Mouse (Mus musculus) ovary, postnatal 14 days (tissue): Measurements from ENCODE around the gene Lefty1.
"Not testable (repeated sequence)": the region's sequence is repeated elsewhere in the genome, so short reads cannot be mapped to it uniquely, and the experiment has no call there.

Experiments used
- DNase-seq: peaks from one replicate; pipeline ENCODE4 v3.0.0; 2022; ENCODE audit warnings: low spot score

The Lefty1 gene

DNA sequence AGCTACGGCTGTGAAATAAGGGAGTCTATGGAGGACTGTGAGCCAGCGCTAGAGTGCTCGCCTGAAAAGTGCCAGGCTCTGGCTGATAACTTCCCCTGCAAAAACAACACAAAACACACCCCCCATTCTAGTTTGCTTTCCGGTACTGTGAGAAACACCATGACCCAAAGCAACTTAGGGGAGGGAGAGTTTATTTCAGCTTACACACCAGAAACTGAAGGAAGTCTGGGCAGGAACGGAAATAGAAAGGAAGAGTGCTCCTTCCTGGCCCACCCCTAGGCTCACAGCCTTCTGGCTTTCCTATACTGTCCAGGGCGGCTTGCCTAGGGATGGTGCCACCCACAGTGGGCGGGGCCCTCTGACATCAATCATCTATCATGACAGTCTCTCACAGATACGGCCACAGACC lies 22.2 kb downstream of the Lefty1 start:
- DNase-seq, result no peak

DNA sequence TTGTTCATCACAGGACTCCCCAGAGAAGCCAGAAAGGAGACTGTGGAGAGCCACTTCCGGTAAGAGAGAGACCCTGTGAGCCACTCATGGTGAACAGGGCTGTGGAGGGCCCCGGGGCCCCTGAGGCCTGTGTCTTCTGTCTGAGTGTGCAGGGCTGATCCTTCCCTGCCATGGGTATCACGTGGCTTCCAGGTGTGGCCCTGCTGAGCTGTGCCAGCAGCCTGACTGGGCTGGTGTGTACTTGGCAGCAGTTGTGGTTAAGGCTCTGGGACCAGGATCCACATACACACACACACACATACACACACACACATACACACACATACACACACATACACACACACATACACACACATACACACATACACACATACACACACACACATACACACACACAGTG lies 23.2 kb downstream of the Lefty1 start:
- DNase-seq, result no peak

DNA sequence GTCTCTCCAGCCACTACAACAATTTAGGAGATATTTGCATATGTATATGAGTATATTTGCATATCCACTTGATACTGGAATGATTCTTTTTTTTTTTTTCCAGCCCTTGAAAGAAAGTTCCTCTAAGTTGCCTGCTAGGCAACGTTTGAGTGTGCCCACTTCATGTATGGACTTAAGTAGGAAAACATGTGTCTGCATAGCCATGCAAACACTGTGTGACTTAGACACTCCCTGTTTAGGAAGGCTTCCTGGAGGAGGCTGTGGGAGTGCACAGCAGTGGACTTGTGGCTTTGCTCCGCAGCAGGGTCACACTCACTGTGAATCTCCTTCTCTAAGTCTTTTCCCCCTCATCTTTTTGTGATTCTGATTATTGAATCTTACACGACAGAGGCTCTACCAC lies 24.0 kb downstream of the Lefty1 start:
- no peak for DNase-seq

DNA sequence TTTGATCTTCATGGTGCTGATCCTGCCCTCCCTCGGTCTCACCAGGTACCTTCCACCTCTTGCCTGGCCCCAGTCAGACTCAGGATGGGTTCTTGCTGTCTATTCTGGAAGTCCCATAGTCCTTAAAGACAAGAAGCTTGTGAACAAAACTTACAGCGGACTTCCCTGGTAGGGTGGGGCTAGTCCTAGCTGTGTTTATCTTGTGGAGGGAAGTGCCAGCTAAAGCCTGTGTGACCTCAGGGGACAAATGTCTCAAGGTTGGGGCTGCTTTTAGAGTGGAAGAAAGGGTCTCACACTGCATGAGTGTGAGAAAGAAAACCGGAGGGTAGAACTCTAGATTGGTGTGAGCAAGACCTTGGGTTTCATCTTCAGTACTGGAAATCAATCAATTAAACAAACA lies 31.0 kb downstream of the Lefty1 start:
- no peak for DNase-seq

DNA sequence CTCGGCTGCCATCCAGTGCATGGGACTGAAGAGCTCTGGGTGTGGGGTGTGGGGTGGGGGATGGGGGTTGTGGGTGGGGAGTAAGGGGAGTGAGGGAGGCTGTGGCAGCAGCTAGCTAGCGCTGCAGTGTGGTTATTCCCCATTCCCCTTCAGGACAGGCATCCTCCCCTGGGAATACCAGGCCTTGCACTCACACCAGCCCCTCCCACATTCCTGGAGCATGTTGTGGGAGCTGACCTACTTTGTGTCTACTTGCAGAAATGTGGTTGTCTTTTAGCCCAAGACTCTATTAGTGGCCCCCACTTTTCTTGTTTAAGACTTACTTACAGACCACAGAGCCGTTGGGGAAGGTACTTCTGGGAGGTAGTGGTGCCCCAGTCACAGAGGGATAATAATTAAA lies 31.7 kb downstream of the Lefty1 start:
- DNase-seq, result no peak

DNA sequence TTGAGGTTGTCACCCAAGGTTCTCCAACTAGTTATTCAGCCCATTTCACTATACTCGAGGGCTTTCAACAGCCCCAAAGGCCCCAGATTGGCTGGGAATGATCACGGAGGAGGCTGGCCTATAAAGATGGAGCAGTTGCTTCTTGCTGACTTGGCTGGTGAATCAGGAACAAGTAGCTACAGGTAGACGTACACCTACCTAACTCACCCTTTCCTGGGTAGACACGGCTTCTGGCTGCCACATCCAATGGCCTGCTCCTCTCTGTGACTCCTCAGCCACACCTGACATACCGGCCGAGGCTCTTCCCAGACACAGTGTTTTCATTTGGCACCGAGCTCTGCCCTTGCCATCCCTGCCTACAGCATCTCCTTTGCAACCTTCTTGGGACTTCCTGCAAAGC lies 32.4 kb downstream of the Lefty1 start:
- no peak for DNase-seq

DNA sequence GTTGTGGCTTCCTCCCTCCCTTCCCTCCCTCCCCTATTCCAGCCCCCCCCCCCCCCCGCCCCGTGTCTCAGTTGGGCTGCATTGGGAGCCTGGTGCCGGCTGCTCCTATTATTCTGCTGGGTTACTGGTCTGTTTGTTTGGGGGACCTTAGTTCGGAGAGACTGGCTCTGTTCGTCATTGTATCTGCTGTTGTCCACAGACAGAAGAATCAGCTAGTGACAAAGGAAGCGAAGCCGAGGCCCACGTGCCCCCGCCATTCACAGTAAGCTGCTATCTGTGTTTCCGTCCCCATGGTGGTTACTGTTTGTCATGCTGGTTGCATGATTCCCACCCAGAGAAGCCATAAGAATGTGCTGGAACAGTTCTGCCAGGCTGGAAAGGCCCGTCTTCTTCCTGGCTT lies 38.1 kb downstream of the Lefty1 start:
- DNase-seq, result no peak

DNA sequence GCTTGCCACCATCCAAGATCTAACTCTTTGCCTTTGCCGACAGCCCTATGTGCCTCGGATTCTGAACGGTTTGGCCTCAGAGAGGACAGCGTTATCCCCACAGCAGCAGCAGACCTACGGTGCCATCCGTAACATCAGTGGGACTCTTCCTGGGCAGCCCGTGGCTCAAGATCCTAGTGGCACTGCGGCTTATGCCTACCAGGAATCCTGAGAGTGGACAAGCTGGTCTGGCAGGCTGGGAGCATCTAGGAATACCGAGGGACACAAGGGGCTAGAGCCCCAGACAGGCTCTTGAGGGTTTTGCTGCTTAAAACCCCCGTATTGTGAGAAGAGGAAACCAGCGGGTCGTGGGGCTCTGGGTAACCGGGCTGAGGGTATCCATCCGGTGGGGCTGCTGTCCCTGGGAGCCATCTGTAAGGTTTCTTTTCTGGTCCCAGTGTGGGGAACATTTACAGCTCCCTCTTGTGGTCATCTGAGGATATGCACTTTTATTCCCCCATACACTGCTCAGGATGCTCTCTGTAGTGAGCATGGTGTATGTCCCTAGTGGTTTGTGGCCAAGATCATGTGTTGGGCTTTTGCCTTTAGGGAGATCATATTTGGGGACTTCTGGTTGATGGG lies 39.4 kb downstream of the Lefty1 start:
- DNase-seq, result peak; percentile 32

DNA sequence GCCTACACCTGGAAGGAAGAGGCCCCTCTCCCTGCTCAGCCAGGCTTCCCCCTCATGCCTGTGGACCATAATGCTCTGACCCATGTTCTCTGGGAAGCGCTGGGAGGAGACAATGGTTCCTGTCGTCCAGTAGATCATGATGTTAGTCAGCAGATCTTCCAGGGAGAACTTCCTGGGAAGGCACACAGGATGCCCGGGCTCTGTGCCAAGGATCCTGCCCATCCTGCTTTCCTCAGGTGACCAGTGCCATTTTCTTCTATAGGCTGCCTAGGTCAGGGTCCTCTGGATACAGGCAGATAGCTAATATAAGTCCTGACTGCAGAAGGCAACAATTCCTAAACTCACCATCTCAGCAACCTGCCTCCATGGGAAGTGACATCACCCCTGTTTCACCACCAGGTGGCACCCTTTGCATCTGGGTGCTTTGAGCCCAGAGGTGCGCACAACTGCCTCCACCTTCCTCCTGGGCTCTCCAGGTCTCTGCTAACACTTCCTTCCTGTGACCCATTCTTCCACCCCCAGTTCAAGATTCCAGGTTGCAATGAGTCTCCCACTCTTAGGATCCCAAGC lies 41.4 kb downstream of the Lefty1 start:
- peak; percentile 37 for DNase-seq

DNA sequence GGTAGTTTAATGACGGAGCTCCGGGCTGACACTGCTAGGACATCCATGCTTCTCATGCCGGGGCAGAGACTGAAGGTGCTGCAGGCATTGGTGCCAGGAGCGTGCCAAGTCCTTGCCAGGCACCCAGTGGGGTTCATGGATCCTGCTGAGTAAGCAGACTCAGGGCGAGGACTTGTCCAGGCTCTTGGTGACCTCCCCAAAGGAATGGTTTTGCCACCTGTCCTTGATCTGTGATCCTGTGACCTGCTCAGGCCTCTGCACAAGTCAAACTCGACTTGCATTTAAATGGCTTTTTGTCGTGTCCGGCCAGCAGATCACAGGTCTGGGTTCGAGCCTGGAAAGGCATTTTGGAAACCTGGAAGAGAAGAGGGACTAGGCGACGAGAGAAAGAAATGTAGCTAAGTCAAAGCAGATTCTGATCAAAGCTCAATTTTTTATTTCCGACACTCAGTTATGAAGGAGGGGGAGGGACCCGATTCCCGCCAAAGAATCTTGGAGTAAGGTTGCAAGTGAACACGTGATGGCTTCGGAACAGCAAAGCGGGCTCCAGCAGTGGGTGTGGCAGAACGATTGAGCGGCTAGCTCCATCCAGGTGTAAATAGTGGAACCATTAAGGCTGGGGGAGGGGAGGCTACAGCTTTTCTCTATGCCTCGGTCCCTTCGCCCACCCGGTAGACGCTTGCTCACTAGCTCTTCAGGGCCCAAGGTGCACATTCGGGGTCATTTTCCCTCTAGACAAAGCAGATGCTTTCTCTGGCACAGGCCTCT lies 44.8 kb downstream of the Lefty1 start:
- DNase-seq, result no peak

DNA sequence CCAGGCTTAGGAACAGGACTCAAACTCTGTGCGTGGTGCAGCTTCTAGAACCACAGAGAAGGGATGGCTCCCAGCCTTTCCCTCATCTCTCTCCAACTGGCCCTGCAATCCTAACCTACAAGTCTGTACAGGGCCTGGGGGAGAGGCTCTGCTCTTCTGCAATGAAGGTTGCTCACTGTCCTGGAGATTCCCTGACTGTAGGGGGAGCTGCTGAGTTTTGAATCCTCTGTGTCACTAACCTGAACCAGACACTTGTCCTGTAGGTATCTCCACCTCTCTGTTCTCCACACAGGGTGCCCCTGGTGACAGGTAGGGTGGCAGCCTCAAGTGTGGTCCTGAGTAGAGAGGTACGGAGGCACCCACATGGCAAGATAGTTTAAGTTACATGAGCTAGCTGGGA lies 45.6 kb downstream of the Lefty1 start:
- DNase-seq, result no peak

DNA sequence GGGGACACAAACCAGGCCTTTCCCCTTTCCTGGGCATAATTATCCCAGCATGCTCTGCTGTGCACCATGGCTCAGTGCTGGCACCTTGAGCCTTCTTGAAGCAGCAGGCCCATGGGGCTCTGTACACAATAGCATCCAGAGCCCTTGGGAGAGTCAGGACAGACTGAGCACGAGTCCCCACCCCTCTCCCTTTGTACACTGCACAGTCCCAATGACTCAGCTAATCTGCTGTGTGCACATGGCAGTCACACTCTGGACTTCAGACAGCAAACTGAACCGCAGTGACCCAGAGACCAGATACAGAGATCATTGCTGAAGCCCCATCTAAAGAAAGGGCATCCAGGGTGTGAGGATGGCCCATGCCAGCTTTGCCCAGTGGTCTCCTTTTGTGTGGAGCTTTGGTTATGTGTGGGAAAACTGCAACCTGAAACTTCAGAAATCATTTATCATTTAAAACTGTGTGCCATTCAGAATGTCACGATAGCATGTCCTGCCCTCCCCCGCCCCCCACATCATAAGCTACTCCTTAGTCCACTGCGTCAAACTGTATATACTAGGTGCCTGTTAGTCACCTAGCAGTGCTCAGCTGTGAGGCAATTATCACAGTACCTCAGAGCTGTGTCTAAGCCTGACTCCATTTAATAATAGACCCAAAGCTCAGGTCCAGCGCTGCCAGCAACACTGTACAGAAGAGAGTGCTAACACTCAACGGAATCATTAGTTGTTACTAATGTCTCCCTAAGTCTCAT lies 46.6 kb downstream of the Lefty1 start:
- DNase-seq, result not testable (repeated sequence)

DNA sequence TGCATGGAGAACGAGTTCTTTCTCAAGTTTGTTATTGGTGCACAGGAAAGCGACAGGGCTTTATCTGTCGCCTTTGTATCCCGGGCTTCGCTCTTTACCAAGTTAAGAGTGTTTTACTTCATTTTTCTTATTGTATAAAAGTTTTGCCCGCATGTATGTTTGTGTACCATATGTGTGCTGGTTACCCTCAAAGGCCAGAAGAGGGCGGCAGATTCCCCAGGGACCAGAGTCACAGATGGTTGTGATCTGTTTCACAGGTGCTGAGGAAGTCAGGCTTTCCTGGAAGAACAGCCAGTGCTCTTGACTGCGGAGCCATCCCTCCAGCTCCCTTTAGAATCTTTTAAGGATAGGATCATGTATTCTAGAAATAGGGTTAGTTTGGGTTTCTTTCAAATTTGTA lies 51.9 kb downstream of the Lefty1 start:
- no peak for DNase-seq

DNA sequence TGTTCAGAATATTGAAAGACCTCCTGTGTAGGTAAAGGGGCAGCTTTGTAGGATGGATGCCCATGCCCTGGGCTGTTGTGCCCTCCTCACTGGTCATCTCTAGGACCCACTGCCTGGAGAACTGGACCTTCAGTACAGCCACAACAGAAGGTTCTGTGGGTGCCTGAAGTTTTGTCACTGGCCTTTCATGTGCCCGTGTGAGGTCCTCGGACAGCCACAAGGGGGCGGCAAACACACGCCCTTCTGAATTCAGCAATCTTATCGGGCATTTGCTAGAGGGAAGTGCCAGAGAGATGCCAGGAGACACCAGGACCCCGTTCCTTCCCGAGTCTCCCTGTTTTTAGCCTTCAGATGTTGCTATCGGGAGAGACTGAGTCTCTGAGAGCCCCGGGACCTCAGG lies 52.9 kb downstream of the Lefty1 start:
- peak; percentile 57 for DNase-seq
